Mouse (Mus musculus): Measurements from ENCODE around the gene Gfm2.

DNA sequence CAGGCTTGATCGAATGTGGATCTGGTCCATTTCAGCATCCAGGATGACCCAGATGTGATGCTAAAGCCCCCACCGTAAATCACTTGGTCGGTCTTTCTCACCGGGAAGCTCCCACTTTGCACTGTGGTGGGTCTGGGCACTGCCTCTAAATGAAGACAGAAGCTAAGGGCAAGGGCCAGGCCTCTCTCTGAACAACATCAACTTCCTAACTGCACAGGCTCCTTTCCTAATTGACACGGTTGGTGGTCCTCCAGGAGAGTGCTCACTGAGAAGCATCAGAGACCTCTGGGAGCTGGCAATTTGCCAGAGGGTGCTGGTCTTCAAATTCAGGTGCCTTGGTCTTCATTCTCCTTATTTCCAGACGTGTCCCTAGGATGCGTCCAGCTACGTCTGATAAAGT lies 86.1 kb downstream of the Gfm2 start:
- TF ChIP-seq POLR2A (IDR thresholded peaks at IDR 0.05; ENCODE audit: extremely low read depth, insufficient read depth, low read length) = no peak
- no peak for TF ChIP-seq CTCF (IDR thresholded peaks at IDR 0.05; ENCODE audit: low read depth, low read length)

All from liver, adult 2 months (tissue).